Mouse (Mus musculus): ENCODE data around the gene Ids. TPM values are rescaled to one million over a fixed set of nuclear protein-coding genes. Genes with fewer than 3 reads are reported as not detected.
"Not testable (repeated sequence)": the region's sequence is repeated elsewhere in the genome, so short reads cannot be mapped to it uniquely, and the experiment has no call there.

The Ids gene
- polyA plus RNA-seq (2014; fragmentation: Nextera tagmentation; extraction: Ambion mirVana), result 3.0 and 3.8 TPM in 2 replicates

DNA sequence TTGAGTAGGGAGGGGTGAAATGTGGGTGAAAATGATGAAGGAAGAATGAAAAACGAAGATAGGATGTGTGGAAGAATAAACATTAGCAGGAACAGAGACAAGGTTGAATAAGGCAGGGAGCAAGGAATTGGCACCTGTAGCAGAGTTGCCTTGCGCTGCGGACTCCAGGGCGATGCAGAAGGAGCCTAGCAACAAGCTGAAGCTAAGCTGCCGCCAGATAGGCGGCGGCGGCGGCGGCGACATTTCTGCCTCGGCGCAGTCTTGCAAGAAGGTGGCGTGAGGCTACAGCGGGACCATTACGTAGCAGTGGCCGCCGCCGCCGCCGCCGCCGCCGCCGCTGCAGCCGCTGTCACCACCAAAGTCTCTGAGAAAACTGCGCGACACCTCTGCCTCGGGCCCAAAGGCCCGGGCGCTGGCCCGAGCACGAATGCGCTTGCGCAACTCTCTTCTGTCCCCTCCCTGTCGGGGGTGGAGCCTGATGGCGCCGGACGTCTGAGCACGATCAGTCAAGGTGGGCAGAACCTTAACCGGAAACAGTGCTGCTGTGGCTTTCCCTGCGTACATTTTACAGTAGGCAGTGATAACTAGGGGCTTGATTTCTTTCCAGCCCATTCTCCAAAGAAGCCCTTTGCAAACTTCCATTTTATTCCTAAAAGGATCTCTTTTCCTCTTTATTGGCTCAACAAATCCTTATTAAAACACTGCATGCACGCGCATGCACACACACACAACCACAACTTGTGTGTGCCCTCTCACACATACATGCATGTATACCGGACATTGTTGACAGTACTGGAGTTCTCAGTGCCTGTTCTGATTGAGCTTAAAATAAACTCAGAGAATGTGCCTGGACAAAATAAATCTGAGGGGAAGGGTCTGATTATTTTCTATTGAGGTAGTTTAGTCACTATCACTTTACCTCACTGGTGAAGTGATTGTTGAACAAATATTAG, at the start of gene Ids:
TSS of gene Ids (minus strand) at position 424 of the 953 bp plus-strand sequence.
- no peak within 1 kb of the TSS for H3K27ac ChIP-seq (ENCODE audit: low read depth, low read length)
- 26% methylated on average over 45 of the region's 45 CpGs for WGBS
- H3K9ac ChIP-seq (ENCODE audit: low read length), result peak within 1 kb of the TSS; percentile 63

DNA sequence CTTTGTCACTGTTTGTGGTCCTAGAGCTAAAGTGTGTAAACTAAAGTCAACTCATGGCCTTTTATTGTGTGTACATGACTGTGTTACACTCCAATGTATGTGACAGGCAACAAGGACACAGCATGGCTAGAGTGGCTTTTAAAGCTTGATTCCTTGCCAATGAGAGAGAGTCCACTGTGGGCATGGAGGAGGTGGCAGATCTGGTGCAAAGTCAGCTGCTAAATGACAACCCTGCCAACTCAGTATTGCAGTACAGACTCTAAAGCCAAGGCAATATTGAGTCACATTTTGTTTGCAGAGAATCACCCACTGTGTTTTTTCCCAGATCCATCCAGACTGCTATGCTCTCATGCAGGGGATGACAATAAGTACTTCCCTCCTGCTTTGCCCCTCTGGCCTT, 27.8 kb upstream of the Ids start:
- DNase-seq (ENCODE audit: low spot score, missing footprints); H3K27me3 ChIP-seq (ENCODE audit: control insufficient read depth, insufficient read depth, low read length); ATAC-seq (ENCODE audit: low FRiP score): not testable (repeated sequence)

More for the DNA sequence above, at the start of gene Ids:
- H3K4me2 ChIP-seq, result peak within 1 kb of the TSS; percentile 45
- no peaks in the 10 kb centered on the region for H3K36me3 ChIP-seq (ENCODE audit: control insufficient read depth, insufficient read depth, low read length)
- DNase-seq (ENCODE audit: low spot score, missing footprints), result peak; percentile 94
- no peaks in the 10 kb centered on the region for H3K27me3 ChIP-seq (ENCODE audit: control insufficient read depth, insufficient read depth, low read length)
- H3K4me3 ChIP-seq (ENCODE audit: low read depth, low read length), result peak within 1 kb of the TSS; percentile 50
- H3K4me1 ChIP-seq (ENCODE audit: control insufficient read depth, insufficient read depth, low read length), result no peaks in the 10 kb centered on the region
- no peaks in the 10 kb centered on the region for H3K9me3 ChIP-seq (ENCODE audit: control insufficient read depth, low read length)
- peak; percentile 97 for ATAC-seq (ENCODE audit: low FRiP score)

DNA sequence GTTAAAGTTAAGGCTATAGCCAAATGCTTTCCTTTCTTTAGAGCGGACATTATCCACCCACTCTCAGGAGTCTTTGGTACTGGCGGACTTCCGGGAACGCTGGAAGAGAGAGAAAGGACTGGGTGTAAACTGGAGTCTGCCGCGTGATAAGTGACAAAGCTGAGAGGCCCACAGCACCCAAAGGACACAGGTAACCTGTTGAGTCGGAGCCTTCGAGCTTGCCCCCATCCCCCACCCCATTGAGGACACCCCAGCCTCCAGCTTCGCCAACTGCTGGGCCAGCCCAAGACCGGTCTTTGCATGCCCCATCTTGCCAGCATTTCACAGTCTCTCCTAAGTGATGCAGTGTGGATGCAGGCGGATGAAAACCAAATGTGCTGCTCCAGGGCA, 21.1 kb upstream of the Ids start:
- Histone ChIP-seq H3K9ac (ENCODE audit: low read length) (peak overlapping the region; percentile 73), H3K27ac (ENCODE audit: low read depth, low read length) (no peak overlapping the region), H3K4me3 (ENCODE audit: low read depth, low read length) (peak overlapping the region; percentile 49), H3K9me3 (ENCODE audit: control insufficient read depth, low read length) (no peaks in the 10 kb centered on the region), H3K4me1 (ENCODE audit: control insufficient read depth, insufficient read depth, low read length) (peaks cover 2% of the 10 kb centered on the region; the same call in 1 of the 2 replicates), H3K36me3 (ENCODE audit: control insufficient read depth, insufficient read depth, low read length) (no peaks in the 10 kb centered on the region), H3K27me3 (ENCODE audit: control insufficient read depth, insufficient read depth, low read length) (no peaks in the 10 kb centered on the region), H3K4me2 (peak overlapping the region; percentile 46)
- 16% methylated on average over 11 of the region's 11 CpGs for WGBS
- ATAC-seq (ENCODE audit: low FRiP score) (peak; percentile 56), DNase-seq (ENCODE audit: low spot score, missing footprints) (no peak)

More for the DNA sequence above, 27.8 kb upstream of the Ids start:
- H3K4me1 ChIP-seq (ENCODE audit: control insufficient read depth, insufficient read depth, low read length); H3K9ac ChIP-seq (ENCODE audit: low read length); H3K4me2 ChIP-seq; H3K9me3 ChIP-seq (ENCODE audit: control insufficient read depth, low read length); H3K27ac ChIP-seq (ENCODE audit: low read depth, low read length); H3K4me3 ChIP-seq (ENCODE audit: low read depth, low read length); H3K36me3 ChIP-seq (ENCODE audit: control insufficient read depth, insufficient read depth, low read length): not testable (repeated sequence)

GRCm38 (mm10) chrX:70385276-70385961, 20.5 kb upstream of the Ids start, which contains the start of gene 1110012L19Rik:
TSS of gene 1110012L19Rik (plus strand) at chrX:70385877.
- Histone ChIP-seq H3K27ac (ENCODE audit: low read depth, low read length) (no peak within 1 kb of the TSS; the same call in 1 of the 2 replicates), H3K27me3 (ENCODE audit: control insufficient read depth, insufficient read depth, low read length) (no peaks in the 10 kb centered on the region), H3K4me3 (ENCODE audit: low read depth, low read length) (peak within 1 kb of the TSS; percentile 49), H3K9me3 (ENCODE audit: control insufficient read depth, low read length) (no peaks in the 10 kb centered on the region), H3K4me1 (ENCODE audit: control insufficient read depth, insufficient read depth, low read length) (peaks cover 2% of the 10 kb centered on the region; the same call in 1 of the 2 replicates), H3K4me2 (peak within 1 kb of the TSS; percentile 46), H3K9ac (ENCODE audit: low read length) (peak within 1 kb of the TSS; percentile 73), H3K36me3 (ENCODE audit: control insufficient read depth, insufficient read depth, low read length) (no peaks in the 10 kb centered on the region)
- peak; percentile 95 for ATAC-seq (ENCODE audit: low FRiP score)
- DNase-seq (ENCODE audit: low spot score, missing footprints), result peak; percentile 93
- 16% methylated on average over 22 of the region's 22 CpGs for WGBS

DNA sequence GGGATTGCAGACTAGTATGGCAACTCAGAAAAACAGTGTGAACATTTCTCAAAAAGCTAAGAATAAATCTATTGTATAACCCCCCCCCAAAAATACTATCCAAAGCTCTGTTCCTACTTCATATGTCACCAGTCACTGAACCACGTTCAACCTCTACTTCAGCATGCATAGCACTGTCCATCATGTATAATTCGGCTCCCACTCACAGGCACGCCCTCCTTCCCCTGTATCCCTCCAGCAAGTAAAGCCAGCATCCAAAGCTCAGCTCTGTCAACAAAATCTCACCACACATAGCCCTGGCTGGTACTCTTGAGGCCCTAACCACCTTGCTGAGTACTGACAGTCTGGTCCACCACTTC, 20.0 kb upstream of the Ids start:
- Histone ChIP-seq H3K9ac (ENCODE audit: low read length) (peak overlapping the region; percentile 73; the same call in 1 of the 2 replicates), H3K4me1 (ENCODE audit: control insufficient read depth, insufficient read depth, low read length) (peaks cover 2% of the 10 kb centered on the region; the same call in 1 of the 2 replicates), H3K4me3 (ENCODE audit: low read depth, low read length) (peak overlapping the region; percentile 49), H3K36me3 (ENCODE audit: control insufficient read depth, insufficient read depth, low read length) (no peaks in the 10 kb centered on the region), H3K9me3 (ENCODE audit: control insufficient read depth, low read length) (no peaks in the 10 kb centered on the region), H3K27ac (ENCODE audit: low read depth, low read length) (no peak overlapping the region), H3K4me2 (peak overlapping the region; percentile 40), H3K27me3 (ENCODE audit: control insufficient read depth, insufficient read depth, low read length) (no peaks in the 10 kb centered on the region)
- 58% methylated on average over 3 of the region's 3 CpGs for WGBS
- no peak for DNase-seq (ENCODE audit: low spot score, missing footprints)
- ATAC-seq (ENCODE audit: low FRiP score), result no peak; the same call in 1 of the 2 replicates

GRCm38 (mm10) chrX:70374469-70375110, 9.7 kb upstream of the Ids start:
- 71% methylated on average over 6 of the region's 6 CpGs for WGBS
- H3K9me3 ChIP-seq (ENCODE audit: control insufficient read depth, low read length); H3K4me2 ChIP-seq; H3K9ac ChIP-seq (ENCODE audit: low read length); DNase-seq (ENCODE audit: low spot score, missing footprints); H3K27ac ChIP-seq (ENCODE audit: low read depth, low read length); H3K4me1 ChIP-seq (ENCODE audit: control insufficient read depth, insufficient read depth, low read length); H3K4me3 ChIP-seq (ENCODE audit: low read depth, low read length); H3K27me3 ChIP-seq (ENCODE audit: control insufficient read depth, insufficient read depth, low read length); H3K36me3 ChIP-seq (ENCODE audit: control insufficient read depth, insufficient read depth, low read length): not testable (repeated sequence)
- ATAC-seq (ENCODE audit: low FRiP score), result peak; percentile 66

GRCm38 (mm10) chrX:70369758-70370157, 4.9 kb upstream of the Ids start:
- not testable (repeated sequence) for H3K4me2 ChIP-seq; H3K4me1 ChIP-seq (ENCODE audit: control insufficient read depth, insufficient read depth, low read length); H3K36me3 ChIP-seq (ENCODE audit: control insufficient read depth, insufficient read depth, low read length); ATAC-seq (ENCODE audit: low FRiP score); H3K9me3 ChIP-seq (ENCODE audit: control insufficient read depth, low read length); H3K4me3 ChIP-seq (ENCODE audit: low read depth, low read length); H3K27me3 ChIP-seq (ENCODE audit: control insufficient read depth, insufficient read depth, low read length); DNase-seq (ENCODE audit: low spot score, missing footprints); H3K9ac ChIP-seq (ENCODE audit: low read length); H3K27ac ChIP-seq (ENCODE audit: low read depth, low read length)
- 33% methylated on average over 1 of the region's 6 CpGs for WGBS

DNA sequence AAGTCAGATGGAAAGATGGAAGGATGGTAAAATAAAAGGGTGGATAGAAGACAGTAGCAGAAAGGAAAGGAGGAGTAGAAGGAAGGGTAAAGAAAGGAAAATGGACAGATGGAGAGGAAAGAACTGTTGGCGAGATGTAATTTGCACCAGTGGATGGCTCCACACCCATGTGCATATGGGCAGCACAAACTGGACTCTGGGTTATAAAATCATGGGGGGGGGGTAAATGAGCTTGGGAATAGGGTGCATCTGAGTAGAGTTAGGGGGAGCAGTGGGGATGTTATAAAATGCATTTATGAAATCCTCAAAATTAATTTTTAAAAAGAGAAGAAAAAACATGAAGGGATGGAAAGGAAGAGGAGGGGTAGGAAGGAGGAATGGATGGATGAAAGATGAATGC, 682 bp downstream of the Ids start:
- H3K36me3 ChIP-seq (ENCODE audit: control insufficient read depth, insufficient read depth, low read length), result no peaks in the 10 kb centered on the region
- H3K4me1 ChIP-seq (ENCODE audit: control insufficient read depth, insufficient read depth, low read length), result no peaks in the 10 kb centered on the region
- no peaks in the 10 kb centered on the region for H3K27me3 ChIP-seq (ENCODE audit: control insufficient read depth, insufficient read depth, low read length)
- ATAC-seq (ENCODE audit: low FRiP score) (no peak), DNase-seq (ENCODE audit: low spot score, missing footprints) (no peak)
- H3K4me2 ChIP-seq, result peak overlapping the region; percentile 45
- peak overlapping the region; percentile 50 for H3K4me3 ChIP-seq (ENCODE audit: low read depth, low read length)
- peak overlapping the region; percentile 63; the same call in 1 of the 2 replicates for H3K9ac ChIP-seq (ENCODE audit: low read length)
- no peak overlapping the region for H3K27ac ChIP-seq (ENCODE audit: low read depth, low read length)
- H3K9me3 ChIP-seq (ENCODE audit: control insufficient read depth, low read length), result no peaks in the 10 kb centered on the region
- WGBS, result 75% methylated on average over 1 of the region's 1 CpGs

Measured in midbrain, embryonic 11.5 days (tissue).